Mouse (Mus musculus) retina, postnatal 1 day (tissue): ENCODE results near the gene Zfyve9.

Experiments
- DNase-seq: peaks from one replicate; pipeline ENCODE4 v3.0.0-alpha.2; 2012

The Zfyve9 gene

GRCm38 (mm10) chr4:108601870-108602269, 178.7 kb downstream of the Zfyve9 start:
- no peak for DNase-seq

DNA sequence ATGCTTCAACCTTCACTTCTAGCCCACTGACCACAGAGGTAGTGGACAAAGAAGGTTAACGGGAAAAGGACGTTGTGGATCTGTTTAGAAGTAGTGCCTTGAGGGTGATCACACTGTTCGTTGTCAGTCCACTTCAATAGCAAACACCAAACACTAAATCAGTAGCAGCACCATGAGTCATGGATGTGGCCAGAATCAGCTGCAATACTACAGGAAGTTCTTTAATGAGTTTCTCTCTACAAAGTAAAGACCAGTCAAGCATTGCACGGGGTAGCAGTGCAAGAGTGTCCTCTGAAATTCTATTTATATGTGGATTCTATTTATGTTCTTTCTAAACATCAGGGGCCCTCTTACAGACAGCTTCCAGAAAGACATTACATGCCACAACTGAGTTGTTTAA, 182.3 kb downstream of the Zfyve9 start:
- no peak for DNase-seq

DNA sequence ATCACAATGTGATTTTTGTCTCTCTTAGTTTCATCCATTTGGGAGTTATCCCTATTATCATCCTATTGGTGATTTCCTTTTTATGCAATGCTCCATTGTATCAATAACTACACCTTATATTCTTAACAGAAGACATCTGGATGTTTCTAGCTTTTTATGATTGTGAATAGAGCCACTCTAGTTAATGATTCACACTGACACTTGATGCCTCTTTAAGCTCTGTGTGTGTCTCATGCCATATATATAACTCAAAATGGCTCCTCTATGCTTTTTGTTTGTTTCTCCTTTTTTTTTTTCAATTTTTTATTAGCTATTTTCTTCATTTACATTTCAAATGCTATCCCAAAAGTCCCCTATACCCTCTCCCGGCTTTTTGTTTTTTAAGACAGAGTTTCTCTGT, 184.8 kb downstream of the Zfyve9 start:
- DNase-seq = no peak

DNA sequence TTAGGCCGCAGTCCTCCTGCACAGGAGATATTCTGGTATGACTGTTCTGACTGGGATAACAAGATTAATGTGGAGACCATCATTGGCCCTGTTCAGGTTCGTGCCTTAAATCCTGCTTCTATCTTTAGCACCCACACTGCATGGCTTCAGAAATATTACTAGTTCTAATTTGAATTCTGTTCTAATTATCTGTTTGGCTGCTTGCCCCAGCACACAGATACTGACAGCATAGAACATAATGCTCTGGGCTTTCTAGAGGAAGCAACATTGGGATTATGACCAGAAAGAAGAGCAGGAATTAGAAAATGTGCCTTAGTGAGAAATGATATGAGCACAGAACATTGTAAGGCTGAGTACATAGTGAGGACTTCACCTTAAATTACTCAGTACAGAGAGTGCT, 187.2 kb downstream of the Zfyve9 start:
- DNase-seq = no peak
